Mouse (Mus musculus) kidney, adult 8-10 months (tissue): ENCODE data around the gene Cavin2.

ENCODE experiments used
- DNase-seq, 2 experiments: peaks; one replicate each; pipeline ENCODE4 v3.0.0; 2022

Cavin2 gene

GRCm38 (mm10) chr1:51315476-51315875 lies 26.6 kb downstream of the Cavin2 start:
- no peak for DNase-seq

DNA sequence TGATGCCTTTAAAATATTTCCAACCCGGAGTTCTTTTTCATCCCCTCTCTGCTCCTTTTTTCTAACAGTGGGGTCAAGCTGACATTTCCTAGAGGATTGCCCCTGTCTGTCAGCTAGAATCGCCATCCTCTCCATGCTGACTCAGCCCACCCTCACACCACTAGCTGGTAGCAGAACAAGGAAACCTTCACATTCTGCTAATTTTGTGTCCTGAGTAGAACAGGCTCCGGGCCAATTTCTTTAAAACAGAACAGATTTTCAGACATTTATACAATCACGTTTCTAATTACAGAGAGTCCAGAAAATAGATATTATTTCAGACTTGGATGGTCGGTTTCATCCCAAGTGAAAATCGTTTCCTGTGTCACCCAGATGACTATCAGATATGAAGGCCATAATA lies 34.6 kb downstream of the Cavin2 start:
- no peak for DNase-seq

DNA sequence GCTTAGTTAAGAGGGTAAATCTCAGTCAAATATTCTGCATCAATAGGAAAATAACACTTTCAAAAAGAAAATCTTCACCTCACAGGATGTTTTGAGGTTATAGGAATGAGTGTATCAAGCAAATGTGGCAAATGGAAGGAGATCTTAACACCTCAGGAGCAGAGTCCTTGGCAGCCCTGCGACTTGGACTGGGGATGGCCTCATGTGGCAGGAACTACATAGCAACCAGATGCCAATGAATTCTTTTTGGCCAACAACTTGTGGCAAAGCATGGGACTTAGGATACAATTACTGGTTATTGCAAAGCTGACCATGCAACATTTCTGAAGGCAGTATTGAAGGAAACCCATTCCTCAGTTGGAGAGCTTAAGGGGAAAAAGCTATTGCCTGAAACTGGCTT lies 39.6 kb downstream of the Cavin2 start:
- DNase-seq, result no peak

- no peak for DNase-seq
Measured at GRCm38 (mm10) chr1:51332986-51333385, 44.1 kb downstream of the Cavin2 start.

- DNase-seq, result peak; percentile 57 to 83
Measured at GRCm38 (mm10) chr1:51333557-51334285, 44.8 kb downstream of the Cavin2 start.

DNA sequence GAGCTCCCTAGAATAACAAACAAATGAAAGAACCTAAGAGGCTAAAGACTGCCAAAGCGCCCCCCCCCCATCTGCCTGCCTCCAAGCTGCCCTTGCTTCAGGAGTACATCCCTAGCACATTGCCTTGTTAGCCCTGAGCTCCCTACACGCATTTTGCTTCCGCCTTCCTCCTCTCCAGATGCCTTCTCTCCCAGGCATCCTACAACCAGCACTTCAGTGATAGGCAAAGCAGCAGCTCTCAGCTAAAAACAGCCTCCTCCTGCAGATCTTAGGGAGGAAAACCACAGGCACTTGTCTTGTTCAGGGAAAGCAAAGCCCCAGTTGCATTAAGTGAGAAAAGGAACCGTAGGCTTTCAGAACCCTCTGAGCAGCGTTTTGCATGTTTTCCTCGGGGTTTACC lies 45.4 kb downstream of the Cavin2 start:
- DNase-seq, result no peak

DNA sequence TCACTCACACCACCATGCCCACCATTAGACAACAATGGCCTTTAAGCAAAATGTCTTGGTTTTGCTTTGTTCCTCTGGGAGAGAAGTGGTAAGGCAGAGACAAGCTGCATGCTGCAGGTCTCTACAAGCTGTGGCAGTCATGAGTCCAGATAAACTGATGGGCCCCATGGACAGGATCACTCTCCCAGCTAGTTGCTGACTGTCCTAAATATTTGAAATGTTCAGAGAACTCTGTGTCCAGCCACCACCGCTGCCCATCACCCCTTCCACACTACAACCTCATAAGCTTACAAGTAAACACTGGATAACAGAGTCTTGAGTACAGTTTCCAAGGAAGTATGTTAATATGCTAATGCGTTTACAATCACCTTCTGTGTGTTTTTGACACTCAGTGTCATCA lies 46.2 kb downstream of the Cavin2 start:
- no peak for DNase-seq

GRCm38 (mm10) chr1:51344160-51344559 lies 55.2 kb downstream of the Cavin2 start:
- no peak for DNase-seq

GRCm38 (mm10) chr1:51347596-51347995 lies 58.7 kb downstream of the Cavin2 start:
- no peak for DNase-seq

DNA sequence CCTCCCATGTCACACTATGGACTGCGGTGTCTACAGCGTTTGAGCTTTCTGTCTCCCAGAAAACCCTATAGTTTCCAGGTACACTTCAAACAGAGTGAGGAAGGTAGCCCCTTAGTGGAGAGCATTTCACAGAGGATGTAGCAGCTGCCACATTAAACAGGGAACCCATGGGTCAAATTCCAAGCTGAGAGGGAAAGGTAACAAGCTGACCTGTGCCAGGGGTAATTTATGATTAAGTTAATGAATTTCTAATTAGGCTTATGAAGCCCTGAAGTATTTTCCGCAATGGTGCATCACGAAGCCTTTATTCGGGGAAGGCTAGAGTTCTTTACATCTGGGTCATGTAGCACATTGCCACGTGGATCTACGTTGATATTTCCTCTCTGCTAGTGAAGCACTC lies 59.7 kb downstream of the Cavin2 start:
- DNase-seq, result peak; percentile 9 to 28

DNA sequence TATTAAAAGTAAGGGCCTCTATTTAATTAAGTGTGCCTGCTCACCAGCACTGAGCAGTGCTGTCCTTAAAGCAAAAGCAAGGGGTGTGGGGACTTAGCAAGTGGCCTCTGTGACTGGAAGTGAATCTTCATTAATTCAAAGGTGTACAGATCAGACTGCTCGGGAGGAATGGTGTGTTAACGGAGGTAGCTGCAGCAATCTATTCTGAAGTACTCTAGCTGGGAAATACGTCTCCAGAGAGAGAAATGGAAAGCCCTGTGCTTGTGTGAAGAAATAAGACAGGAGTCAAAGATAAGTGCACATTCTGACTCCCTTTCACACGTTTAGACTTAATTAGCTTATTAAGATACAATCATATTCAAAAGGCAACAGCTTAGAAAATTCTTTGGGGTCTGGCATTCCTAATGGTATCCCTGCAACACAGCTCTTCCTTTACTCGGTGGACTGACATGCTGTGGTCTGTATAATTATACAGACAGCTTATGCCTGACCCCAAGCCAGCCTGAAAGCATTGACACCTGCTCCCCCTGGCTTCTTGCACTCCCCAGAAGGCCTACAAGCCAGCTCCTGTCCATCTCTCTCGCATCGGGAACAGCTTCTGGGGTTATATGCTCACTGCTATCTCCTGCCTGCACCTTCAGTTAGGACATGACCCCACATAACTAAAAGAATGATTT lies 60.5 kb downstream of the Cavin2 start:
- DNase-seq, result no peak
